Mouse (Mus musculus): ENCODE data around the gene Awat2. TPM values are rescaled to one million over a fixed set of nuclear protein-coding genes. Genes with fewer than 3 reads are reported as not detected.
"Not testable (repeated sequence)": the region's sequence is repeated elsewhere in the genome, so short reads cannot be mapped to it uniquely, and the experiment has no call there.

Gene Awat2
- not detected in 2 replicates for polyA plus RNA-seq (2012; ENCODE audit: insufficient read depth, low replicate concordance)

- H3K27me3 ChIP-seq (replicated peaks); H3K9me3 ChIP-seq; H3K4me1 ChIP-seq; H3K36me3 ChIP-seq (replicated peaks; ENCODE audit: low read length); H3K4me3 ChIP-seq (replicated peaks): not testable (repeated sequence)
Observed at GRCm38 (mm10) chrX:100442617-100443016, at the start of gene Awat2. TSS of gene Awat2 (minus strand) at chrX:100442717.

DNA sequence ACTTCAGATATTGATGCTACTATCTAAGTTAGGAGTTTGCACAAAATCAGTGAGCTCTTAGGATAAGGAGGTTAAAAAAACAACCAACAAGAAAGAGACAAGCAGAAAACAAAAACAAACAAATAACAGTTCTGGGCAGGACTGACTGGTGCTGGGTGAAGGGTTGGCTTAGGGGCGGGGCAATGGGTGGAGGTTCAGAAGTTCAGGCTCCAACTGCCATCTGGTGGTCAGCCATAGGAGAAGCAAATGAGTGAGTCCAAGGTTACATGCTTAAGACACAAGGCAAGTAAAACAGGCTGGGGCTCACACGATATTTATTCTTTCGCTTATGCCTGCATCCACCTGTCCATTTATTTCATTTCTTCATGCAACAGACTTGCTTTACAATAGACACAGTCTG lies 37.8 kb upstream of the Awat2 start:
- Histone ChIP-seq H3K27me3 (replicated peaks) (peaks cover 12% of the 10 kb centered on the region), H3K4me1 (peaks cover 23% of the 10 kb centered on the region), H3K36me3 (replicated peaks; ENCODE audit: low read length) (no peaks in the 10 kb centered on the region), H3K9me3 (no peaks in the 10 kb centered on the region), H3K4me3 (replicated peaks) (peak overlapping the region; percentile 28)
- TF ChIP-seq FLI1 (IDR thresholded peaks at IDR 0.05; ENCODE audit: low read length) = no peak
- TF ChIP-seq GATA1 (IDR thresholded peaks at IDR 0.05; ENCODE audit: borderline replicate concordance, low read length) = no peak

DNA sequence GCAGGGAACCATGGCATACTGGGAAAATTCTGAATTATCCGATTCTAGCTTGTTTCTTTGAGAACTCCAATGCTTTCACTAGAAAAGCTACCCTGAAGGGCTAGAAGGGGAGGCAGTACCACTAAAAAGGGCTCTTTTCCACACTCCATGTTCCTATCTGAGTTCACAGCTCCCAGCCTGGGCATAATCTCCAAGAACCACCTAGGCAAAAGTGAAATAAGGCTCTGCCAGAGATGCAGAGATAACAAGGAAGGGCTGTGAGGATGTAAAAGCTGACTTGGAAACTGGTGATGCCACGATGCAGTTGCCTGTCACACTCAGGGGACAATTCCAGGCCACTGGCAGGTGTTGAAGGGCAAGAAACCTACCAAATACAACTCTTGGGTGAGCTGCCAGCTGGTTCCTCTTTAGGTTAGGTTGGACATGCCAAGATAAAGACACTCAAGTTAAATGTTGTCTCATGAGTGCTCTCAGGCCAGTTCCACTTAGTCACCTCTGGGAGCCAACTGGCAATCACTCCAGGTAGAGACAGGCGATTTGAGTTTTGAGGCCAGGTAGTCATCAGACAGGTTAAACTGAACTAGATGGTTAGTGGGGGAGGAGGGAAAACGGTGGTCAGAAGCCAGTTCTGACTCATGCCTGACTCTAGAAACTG lies 33.2 kb upstream of the Awat2 start:
- Histone ChIP-seq H3K9me3 (no peaks in the 10 kb centered on the region), H3K4me3 (replicated peaks) (no peak overlapping the region), H3K4me1 (peaks cover 25% of the 10 kb centered on the region), H3K36me3 (replicated peaks; ENCODE audit: low read length) (no peaks in the 10 kb centered on the region), H3K27me3 (replicated peaks) (peaks cover 23% of the 10 kb centered on the region)
- TF ChIP-seq FLI1 (IDR thresholded peaks at IDR 0.05; ENCODE audit: low read length) = no peak
- no peak for TF ChIP-seq GATA1 (IDR thresholded peaks at IDR 0.05; ENCODE audit: borderline replicate concordance, low read length)

- Histone ChIP-seq H3K4me1 (peaks cover 31% of the 10 kb centered on the region), H3K9me3 (no peaks in the 10 kb centered on the region), H3K27me3 (replicated peaks) (peaks cover 30% of the 10 kb centered on the region), H3K36me3 (replicated peaks; ENCODE audit: low read length) (no peaks in the 10 kb centered on the region), H3K4me3 (replicated peaks) (no peak overlapping the region)
- TF ChIP-seq GATA1 (IDR thresholded peaks at IDR 0.05; ENCODE audit: borderline replicate concordance, low read length) = no peak
- TF ChIP-seq FLI1 (IDR thresholded peaks at IDR 0.05; ENCODE audit: low read length) = no peak
Observed at GRCm38 (mm10) chrX:100471491-100471890, 29.0 kb upstream of the Awat2 start.

GRCm38 (mm10) chrX:100470126-100470525 lies 27.6 kb upstream of the Awat2 start:
- no peak overlapping the region for H3K4me3 ChIP-seq (replicated peaks)
- H3K36me3 ChIP-seq (replicated peaks; ENCODE audit: low read length) = no peaks in the 10 kb centered on the region
- TF ChIP-seq FLI1 (IDR thresholded peaks at IDR 0.05; ENCODE audit: low read length) (no peak), GATA1 (IDR thresholded peaks at IDR 0.05; ENCODE audit: borderline replicate concordance, low read length) (no peak)
- H3K27me3 ChIP-seq (replicated peaks) = peaks cover 20% of the 10 kb centered on the region
- no peaks in the 10 kb centered on the region for H3K9me3 ChIP-seq
- H3K4me1 ChIP-seq = peaks cover 18% of the 10 kb centered on the region

DNA sequence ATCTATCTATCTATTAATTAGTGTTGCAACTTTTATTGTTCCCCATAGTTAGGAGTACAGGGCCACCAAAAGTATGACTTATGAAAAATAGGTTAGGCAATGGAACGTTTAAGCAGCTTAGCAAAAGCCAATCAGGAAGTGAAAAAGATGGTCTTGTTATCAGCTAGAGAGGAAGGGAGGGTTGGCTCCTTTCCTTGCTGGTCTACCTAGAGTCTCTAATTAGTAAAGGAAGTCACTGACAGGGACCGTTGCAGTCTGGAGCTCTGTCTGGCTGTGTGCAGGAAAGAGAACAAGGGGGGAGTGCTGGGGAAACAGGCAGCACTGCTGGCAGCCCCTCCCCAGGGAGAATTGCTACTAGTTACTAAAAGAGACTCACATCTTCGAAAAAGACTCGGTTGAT lies 25.5 kb upstream of the Awat2 start:
- TF ChIP-seq GATA1 (IDR thresholded peaks at IDR 0.05; ENCODE audit: borderline replicate concordance, low read length) (no peak), FLI1 (IDR thresholded peaks at IDR 0.05; ENCODE audit: low read length) (no peak)
- Histone ChIP-seq H3K4me1 (peaks cover 15% of the 10 kb centered on the region), H3K27me3 (replicated peaks) (peaks cover 14% of the 10 kb centered on the region), H3K36me3 (replicated peaks; ENCODE audit: low read length) (no peaks in the 10 kb centered on the region), H3K4me3 (replicated peaks) (no peak overlapping the region), H3K9me3 (no peaks in the 10 kb centered on the region)

GRCm38 (mm10) chrX:100443532-100443931 lies 1.0 kb upstream of the Awat2 start:
- no peak for TF ChIP-seq GATA1 (IDR thresholded peaks at IDR 0.05; ENCODE audit: borderline replicate concordance, low read length)
- no peak for TF ChIP-seq FLI1 (IDR thresholded peaks at IDR 0.05; ENCODE audit: low read length)
- peaks cover 10% of the 10 kb centered on the region for H3K27me3 ChIP-seq (replicated peaks)

DNA sequence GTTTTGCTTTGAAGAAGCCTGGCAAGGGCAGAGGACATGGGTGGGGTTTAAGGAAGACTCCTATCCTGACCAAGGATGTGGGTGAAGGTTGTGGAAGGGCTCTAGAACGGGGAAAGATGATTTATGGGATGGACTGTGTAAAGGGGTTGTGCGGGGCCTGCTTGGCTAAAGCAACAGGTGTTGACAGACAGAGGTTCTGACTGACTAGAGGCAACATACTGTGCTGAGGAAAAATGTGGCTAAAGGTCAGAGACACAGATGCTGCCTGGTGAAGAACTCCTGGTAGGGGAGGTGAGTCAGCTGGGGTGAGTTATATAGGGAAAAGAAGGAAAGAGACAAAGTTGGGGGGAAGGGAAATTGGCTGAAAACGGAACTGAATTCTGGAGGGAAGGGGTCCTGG lies 10.2 kb downstream of the Awat2 start:
- H3K27me3 ChIP-seq (replicated peaks) = peaks cover 35% of the 10 kb centered on the region
- no peaks in the 10 kb centered on the region for H3K36me3 ChIP-seq (replicated peaks; ENCODE audit: low read length)
- no peak overlapping the region for H3K4me3 ChIP-seq (replicated peaks)
- TF ChIP-seq FLI1 (IDR thresholded peaks at IDR 0.05; ENCODE audit: low read length) = no peak
- no peak for TF ChIP-seq GATA1 (IDR thresholded peaks at IDR 0.05; ENCODE audit: borderline replicate concordance, low read length)
- H3K4me1 ChIP-seq = no peaks in the 10 kb centered on the region
- peaks cover 14% of the 10 kb centered on the region for H3K9me3 ChIP-seq

More at GRCm38 (mm10) chrX:100443532-100443931, 1.0 kb upstream of the Awat2 start:
- H3K36me3 ChIP-seq (replicated peaks; ENCODE audit: low read length) = no peaks in the 10 kb centered on the region
- no peak overlapping the region for H3K4me3 ChIP-seq (replicated peaks)
- no peaks in the 10 kb centered on the region for H3K9me3 ChIP-seq
- no peaks in the 10 kb centered on the region for H3K4me1 ChIP-seq

DNA sequence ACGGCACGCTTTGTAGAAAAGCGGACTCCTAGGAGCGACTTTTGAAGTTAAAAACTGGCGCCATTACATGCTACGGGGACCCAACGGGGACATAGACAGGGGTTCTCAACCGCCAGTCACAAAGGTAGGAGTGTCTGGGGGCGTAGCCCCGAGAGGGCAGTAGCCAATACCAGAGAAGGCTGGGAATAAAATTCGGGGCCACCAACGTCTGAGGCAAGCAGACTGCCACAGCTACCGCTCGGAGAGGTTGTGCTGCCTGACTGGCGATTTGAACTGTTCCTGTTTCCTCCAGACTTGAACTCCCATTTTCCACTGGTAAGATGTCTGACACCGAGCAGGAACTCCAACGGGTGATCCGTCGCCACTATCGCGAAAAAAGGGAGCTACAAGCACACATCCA lies 13.8 kb downstream of the Awat2 start, which contains the start of gene Otud6a:
Gene Otud6a, plus strand, starts transcription at position 321 of the 400 bp plus-strand sequence.
- Histone ChIP-seq H3K27me3 (replicated peaks) (peaks cover 21% of the 10 kb centered on the region), H3K9me3 (peaks cover 16% of the 10 kb centered on the region), H3K4me1 (no peaks in the 10 kb centered on the region), H3K36me3 (replicated peaks; ENCODE audit: low read length) (no peaks in the 10 kb centered on the region), H3K4me3 (replicated peaks) (no peak within 1 kb of the TSS)
- no peak for TF ChIP-seq GATA1 (IDR thresholded peaks at IDR 0.05; ENCODE audit: borderline replicate concordance, low read length)
- no peak for TF ChIP-seq FLI1 (IDR thresholded peaks at IDR 0.05; ENCODE audit: low read length)

DNA sequence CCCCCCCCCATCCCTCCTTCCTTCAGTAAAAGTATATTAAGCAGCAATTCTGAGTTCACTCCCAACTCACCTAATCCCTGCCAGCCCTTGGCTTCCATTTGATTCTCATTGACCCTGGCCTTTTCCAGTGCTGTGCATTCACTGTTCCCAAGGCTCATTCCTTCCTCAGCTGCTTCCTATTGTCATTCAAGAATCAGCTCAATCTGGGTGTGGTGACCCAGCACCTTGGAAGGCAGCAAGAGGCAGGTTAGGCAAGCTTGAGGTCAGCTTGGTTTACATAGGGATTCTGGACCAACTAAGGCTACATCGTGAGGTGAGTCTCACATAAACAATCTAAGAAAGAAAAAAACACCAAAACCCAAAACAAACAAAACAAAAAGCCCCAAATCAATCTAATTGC lies 33.3 kb downstream of the Awat2 start:
- H3K36me3 ChIP-seq (replicated peaks; ENCODE audit: low read length) = no peaks in the 10 kb centered on the region
- H3K4me1 ChIP-seq = no peaks in the 10 kb centered on the region
- H3K4me3 ChIP-seq (replicated peaks) = no peak overlapping the region
- H3K9me3 ChIP-seq = no peaks in the 10 kb centered on the region
- no peak for TF ChIP-seq FLI1 (IDR thresholded peaks at IDR 0.05; ENCODE audit: low read length)
- H3K27me3 ChIP-seq (replicated peaks) = peaks cover 12% of the 10 kb centered on the region

DNA sequence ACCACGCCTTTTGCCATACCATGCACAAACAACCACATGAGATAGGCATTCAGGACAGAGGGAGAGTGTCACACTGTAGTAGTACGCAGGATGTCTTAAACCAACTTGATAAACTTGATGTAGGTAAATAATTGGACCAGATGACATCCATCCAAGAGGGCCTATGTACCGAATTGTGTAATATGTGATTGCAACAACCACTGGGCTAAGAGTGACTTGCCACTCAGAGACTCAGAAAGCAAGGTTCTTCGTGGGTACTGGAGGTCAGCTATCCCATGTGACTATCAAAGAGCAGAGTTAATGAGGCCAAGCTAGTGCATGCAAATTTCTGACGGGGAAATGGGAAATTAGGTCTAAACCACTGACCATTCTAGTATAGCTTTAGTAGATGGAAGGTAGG lies 40.9 kb downstream of the Awat2 start:
- TF ChIP-seq GATA1 (IDR thresholded peaks at IDR 0.05; ENCODE audit: borderline replicate concordance, low read length) (no peak), FLI1 (IDR thresholded peaks at IDR 0.05; ENCODE audit: low read length) (no peak)
- H3K36me3 ChIP-seq (replicated peaks; ENCODE audit: low read length) = no peaks in the 10 kb centered on the region
- no peaks in the 10 kb centered on the region for H3K9me3 ChIP-seq
- no peak overlapping the region for H3K4me3 ChIP-seq (replicated peaks)
- H3K4me1 ChIP-seq = no peaks in the 10 kb centered on the region
- peaks cover 37% of the 10 kb centered on the region for H3K27me3 ChIP-seq (replicated peaks)
